Mouse (Mus musculus) 3T3-L1 (cell line): ENCODE measurements around the gene Actbl2.

Source experiments
- DNase-seq: peaks from one replicate; pipeline ENCODE4 v3.0.0-alpha.2; 2015; ENCODE audit warnings: low read depth, low spot score

The Actbl2 gene

GRCm38 (mm10) chr13:111269789-111270335 is 15.0 kb downstream of the Actbl2 start:
- no peak for DNase-seq

- no peak for DNase-seq
Measured at GRCm38 (mm10) chr13:111271868-111272267, 17.1 kb downstream of the Actbl2 start.

GRCm38 (mm10) chr13:111286461-111287385 is 31.9 kb downstream of the Actbl2 start:
- DNase-seq: peak; percentile 37

GRCm38 (mm10) chr13:111291161-111291957 is 36.5 kb downstream of the Actbl2 start:
- DNase-seq: no peak

- peak; percentile 59 for DNase-seq
Measured at GRCm38 (mm10) chr13:111291958-111292493, 37.2 kb downstream of the Actbl2 start.

- no peak for DNase-seq
Measured at GRCm38 (mm10) chr13:111293478-111293877, 38.7 kb downstream of the Actbl2 start.

- DNase-seq: no peak
Measured at GRCm38 (mm10) chr13:111294965-111295494, 40.2 kb downstream of the Actbl2 start.

GRCm38 (mm10) chr13:111296029-111296428 is 41.2 kb downstream of the Actbl2 start:
- DNase-seq: no peak

GRCm38 (mm10) chr13:111297614-111298013 is 42.8 kb downstream of the Actbl2 start:
- DNase-seq: no peak

GRCm38 (mm10) chr13:111299145-111299713 is 44.4 kb downstream of the Actbl2 start:
- no peak for DNase-seq

- DNase-seq: no peak
Measured at GRCm38 (mm10) chr13:111300846-111301245, 46.0 kb downstream of the Actbl2 start.

GRCm38 (mm10) chr13:111301431-111301830 is 46.6 kb downstream of the Actbl2 start:
- peak; percentile 35 for DNase-seq

GRCm38 (mm10) chr13:111304194-111304593 is 49.4 kb downstream of the Actbl2 start:
- DNase-seq: peak; percentile 56

GRCm38 (mm10) chr13:111304736-111305135 is 49.9 kb downstream of the Actbl2 start:
- no peak for DNase-seq
